Mouse (Mus musculus) 3T3-L1 (cell line): ENCODE data around the gene Twist1.

Experiments
- DNase-seq: peaks from one replicate; pipeline ENCODE4 v3.0.0-alpha.2; 2015; ENCODE audit warnings: low read depth, low spot score

Twist1 gene

DNA sequence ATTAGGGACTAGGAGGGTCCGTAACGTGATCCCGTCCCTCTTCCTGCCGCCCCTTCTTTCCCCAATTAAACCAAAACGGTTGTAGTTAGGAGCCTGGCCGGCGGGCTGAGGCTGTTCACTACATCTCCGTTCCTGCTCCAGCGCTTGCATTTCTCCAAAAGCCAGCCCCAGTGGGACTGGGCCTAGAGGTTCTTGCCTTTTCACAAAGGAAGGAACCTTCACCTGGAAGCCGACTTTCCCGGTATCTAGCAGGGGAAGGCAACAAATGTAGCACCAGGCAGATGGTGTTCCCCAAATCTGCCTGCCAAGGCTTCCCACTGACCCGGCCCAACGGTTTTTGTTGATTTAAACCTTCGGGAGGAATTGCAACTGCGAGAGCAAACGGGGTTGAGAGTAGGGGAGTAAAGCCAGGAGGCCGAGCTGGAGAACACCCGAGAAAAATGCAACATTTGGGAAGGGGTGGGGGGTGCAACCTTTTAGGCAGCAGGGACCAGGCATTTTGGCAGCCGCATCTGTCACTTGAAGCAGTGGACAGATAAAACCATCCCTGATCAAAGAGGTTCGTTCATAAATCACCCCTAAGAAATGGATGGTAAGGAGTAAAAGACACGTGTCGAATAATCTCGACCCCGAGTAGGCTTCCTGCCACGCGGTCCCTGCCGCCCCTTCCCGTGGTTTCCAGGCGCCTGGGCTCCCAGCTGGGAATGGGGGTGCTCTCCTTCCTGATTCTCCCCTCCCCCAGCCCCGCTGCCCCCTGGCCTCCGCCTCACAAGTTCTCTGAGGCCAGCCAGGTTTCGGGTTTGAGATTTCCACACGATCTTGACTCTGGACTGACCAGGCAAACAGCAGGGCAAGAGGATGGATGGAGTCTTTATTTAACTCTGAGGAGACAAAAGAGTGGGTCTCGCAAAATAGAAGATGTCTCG is 9.3 kb downstream of the Twist1 start:
- DNase-seq: no peak

- DNase-seq: no peak
These were observed 10.0 kb downstream of the Twist1 start for GRCm38 (mm10) chr12:33967514-33967913.

DNA sequence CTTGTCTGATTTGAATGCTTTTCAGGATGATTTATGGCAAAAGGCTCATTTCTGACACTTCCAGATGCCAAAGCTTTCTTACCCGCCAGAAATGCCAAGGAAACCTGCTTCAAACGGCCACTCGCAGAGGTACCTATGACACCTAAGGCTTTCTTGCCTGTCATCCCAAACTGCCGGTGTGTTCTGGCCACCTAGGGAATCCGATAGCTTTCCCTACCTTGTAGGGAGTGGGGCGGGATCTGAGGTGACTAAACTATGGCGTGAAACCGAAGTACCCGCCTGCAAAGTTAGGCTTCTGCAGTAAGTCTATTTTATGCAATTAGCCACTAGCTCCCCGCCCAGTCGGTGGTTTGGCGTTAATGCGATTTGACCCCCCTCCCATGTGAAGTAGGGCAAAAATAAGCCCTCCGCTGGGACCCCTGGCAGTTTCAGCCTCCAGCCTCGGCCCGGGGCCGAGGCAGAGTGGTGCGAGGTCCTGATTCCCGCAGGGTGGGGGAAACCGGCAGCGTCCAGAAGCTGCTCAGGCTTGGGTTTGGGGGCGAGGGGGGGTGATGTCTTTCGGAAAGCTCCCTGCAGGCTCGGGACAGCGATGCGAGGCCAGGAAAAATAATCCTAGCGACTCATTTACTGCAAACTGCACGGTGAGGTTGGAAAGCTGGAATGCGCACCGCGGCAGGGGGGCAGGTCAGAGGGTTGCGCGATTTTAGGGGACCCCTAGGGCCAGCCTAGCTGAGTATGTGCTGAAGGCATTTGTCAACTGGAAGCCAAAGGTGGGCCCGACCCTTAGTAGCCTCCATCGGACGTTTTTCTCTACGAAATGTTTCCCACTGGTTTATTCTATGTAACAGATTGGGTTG is 10.8 kb downstream of the Twist1 start:
- no peak for DNase-seq

- DNase-seq: no peak
These were observed 11.4 kb downstream of the Twist1 start for GRCm38 (mm10) chr12:33968898-33969178.

DNA sequence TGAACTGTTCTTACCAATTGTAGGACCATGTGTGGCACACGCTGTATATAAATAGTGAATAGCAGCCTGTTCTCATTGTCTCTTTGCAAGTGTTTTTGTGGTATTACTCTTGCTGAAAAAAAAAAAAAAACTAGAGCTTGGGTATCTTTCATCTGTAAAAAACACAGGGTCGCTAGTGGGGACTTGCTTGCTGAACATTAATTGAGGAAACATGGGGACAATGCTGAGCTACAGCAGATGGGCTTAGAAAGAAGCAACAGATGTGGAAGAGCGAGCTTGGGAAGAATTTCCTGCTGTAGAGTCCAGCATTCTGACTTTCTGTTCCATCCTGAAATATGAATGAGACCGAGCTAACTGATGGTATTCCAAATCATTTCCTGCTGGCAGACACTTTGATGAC is 22.7 kb downstream of the Twist1 start:
- no peak for DNase-seq

- DNase-seq: peak; percentile 34
These were observed 24.0 kb downstream of the Twist1 start for GRCm38 (mm10) chr12:33981433-33981832.

DNA sequence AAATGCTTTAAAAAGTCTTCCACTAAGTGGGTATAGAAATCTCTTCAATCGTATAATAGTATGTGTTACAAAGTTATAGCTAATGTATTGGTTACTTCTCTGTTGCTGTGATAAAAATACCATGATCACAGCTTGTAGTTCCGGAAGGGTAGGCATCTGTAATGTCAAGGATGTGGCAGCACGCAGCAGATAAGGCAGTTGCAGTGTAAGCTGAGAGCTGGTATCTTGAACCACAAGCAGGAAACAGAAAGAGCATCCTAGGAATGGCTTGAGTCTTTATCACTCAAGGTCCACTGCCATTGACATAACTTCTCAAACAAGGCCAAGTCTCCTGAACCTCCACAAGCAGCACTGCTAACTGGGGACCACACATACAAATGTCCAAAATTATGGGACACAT is 35.7 kb downstream of the Twist1 start:
- DNase-seq: no peak
